Mouse (Mus musculus) adrenal gland, adult 18-20 months (tissue): ENCODE data around the gene Kcnj2. TPM values are rescaled to one million over a fixed set of nuclear protein-coding genes. Genes with fewer than 3 reads are reported as not detected.

Source experiments
- DNase-seq, 2 experiments: peaks; one replicate each; pipeline ENCODE4 v3.0.0; 2021 to 2022; ENCODE audit warnings: low spot score in 2 of 2
- long read RNA-seq, 2 experiments: library from polyadenylated mRNA; stranded (forward); transcript quantifications; one replicate each; pipeline ENCODE4 v2.0.0; 2021
- total RNA-seq, 2 experiments: library from RNA; stranded (reverse); gene quantifications; 1 replicate in 1 of 2; 2 replicates in 1 of 2; pipeline ENCODE4 v1.2.3; 2021

Gene Kcnj2
- total RNA-seq: 10 to 100 TPM; 16.5 to 19.8 TPM
- long read RNA-seq, experiment 1, full-length matches to known transcripts: 1 of 2 reads
- long read RNA-seq, experiment 1, partial matches to known transcripts: 0 of 2 reads
- long read RNA-seq, experiment 1, other reads (novel, unspliced or antisense): 1 of 2 reads
- long read RNA-seq, experiment 2, partial matches to known transcripts: 0 of 1 reads
- long read RNA-seq, experiment 2, other reads (novel, unspliced or antisense): 1 of 1 reads

DNA sequence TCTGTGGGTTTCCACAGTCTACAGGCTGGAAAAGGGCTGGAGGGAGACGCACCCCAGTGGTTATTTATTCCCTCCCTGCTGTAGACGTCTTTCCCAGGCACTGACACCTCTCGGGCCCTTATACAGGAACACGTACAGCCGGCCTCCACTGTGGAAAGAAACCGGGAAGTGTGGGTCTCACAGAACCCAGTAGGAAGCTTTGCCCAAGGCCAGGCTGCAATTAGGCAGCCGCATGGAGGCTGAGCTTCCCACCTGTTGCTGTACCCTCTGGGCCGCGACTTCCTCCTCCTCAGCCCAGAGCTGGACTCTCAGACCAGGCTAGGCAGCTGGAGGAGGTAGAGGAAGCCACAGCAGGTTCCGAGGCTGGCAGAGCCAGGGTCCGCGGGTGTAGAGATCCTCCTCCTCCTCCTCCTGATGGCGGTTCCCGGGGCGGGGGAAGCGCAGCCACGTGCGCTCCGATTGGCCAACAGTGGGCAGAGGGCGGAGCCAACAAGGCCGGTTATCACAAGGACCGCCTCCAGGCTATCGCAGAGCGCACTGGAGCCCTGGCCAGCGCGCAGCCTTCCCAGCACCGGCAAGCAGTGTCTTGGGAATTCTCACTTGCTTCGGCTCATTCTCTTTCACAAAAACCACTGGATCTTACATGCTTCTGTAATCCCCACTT lies at the start of gene Kcnj2:
Gene Kcnj2, plus strand, starts transcription at position 530 of the 664 bp plus-strand sequence.
- DNase-seq: peak; percentile 90 to 95

DNA sequence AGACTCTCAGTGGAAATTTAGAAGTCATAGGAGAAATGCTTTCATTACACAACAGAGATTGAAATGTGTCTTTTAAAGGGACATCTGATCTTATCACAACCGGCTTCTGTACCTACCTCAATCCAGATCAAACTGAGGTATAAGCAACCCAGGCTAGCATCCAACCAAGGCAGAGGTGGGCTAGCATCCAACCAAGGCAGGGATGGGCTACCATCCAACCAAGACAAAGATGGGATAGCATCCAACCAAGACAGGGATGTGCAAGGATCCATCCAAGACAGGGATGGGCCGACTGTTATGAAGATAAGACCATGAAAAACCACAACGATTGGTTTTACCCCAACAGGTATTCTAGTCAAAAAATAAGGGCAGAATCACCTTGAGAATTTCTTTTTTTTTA lies 49.8 kb upstream of the Kcnj2 start:
- no peak for DNase-seq

DNA sequence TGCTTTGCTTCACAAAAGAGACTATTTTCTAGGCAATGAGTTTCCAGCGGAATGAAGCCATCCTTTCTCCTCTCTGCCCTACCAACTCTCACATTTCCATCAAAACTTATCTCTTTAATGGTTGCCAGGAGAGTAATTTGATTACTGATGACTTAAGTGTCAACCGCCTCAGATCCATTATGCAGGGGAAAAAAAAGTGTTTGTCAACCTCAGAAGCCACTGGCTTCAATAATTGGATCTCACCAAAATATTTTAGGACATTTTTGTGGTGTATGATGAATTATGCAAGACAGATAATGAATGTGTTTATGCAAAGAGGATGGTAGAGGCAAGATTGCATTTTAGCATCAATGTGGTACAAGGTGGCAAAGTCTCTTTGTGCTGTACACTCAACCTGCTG lies 45.8 kb upstream of the Kcnj2 start:
- DNase-seq: no peak

DNA sequence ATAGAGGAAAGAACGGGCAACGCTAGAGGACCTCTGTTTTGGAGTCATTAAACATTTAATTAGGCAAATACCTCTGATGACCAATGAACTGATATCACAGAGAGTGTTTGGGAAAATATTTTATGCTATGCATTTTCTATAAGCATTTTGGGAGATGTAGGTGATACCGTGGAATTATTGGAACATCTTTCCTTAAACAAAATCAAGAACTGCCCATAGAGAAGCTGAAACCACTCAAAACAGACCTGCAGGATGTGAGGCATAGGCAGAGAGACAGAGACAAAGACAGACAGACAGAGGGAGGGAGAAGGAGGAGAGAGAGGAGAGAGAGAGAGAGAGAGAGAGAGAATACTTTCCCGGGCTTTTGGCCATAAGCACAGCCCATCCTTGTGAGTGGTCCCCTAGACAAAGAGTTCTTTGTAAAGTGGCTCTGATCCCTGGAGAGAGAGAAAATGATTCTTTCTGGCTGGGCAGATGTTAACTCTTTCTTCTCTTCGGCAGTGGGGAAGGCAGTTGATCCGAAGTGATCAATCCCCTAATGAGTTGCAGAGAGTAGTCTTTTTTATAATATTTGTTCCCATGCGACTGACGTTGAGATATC lies 43.2 kb upstream of the Kcnj2 start:
- DNase-seq: no peak

DNA sequence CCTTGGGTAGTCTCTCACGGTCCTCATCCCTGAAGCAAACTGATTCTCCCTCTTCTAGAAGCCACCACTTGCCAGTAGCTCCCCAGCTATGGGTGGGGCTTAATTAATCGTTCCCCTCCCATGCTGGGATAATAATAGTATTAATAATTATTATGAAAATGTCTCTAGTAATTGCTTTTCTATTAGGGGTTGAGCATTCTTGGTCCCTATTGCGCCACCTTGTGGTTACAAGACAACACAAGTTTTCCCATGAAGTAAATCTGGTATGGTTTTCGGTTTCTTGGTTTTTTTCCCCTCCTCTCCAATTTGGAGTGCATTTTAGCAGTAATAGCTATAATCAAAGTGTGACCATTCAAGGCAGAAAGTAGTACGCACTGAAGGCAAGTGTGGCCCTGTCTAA lies 23.8 kb upstream of the Kcnj2 start:
- peak; percentile 27 to 29 for DNase-seq

DNA sequence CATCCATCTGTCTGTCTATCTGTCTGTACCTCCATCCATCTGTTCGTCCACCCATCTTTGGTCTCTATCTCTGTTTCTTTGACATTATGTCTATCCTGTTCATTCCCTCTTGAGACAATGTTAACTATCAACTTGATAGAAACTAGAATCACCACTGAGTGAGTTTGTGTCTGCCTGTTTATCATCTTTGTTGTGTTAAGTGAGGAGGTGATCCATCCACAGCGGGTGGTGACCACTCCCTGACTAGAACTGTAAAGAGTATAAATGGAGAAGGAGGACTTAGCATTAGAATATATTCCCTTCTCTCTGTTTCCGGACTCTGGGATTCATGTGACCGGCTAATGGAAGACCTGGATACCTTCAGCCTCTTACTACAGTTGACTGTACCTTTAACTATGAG lies 22.7 kb upstream of the Kcnj2 start:
- DNase-seq: no peak

DNA sequence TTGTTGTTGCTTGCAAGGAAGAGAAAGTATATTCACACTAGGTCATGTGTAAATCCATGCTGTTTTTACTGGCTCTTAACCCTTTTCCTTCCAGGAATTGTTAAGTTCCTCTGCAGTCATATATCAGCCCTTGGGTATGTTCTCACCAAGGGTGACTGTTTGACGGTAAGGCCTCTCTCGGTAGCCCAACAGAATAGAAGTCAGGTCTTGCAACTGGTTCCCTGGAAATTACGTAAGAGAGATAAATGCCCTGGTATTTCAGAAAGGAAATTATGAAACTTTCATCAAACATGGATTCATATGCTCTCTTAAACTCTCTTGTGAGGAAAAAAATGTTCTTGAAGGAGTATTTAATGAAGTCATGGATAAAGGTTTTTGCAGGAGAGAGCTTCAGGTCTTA lies 11.7 kb upstream of the Kcnj2 start:
- DNase-seq: no peak

DNA sequence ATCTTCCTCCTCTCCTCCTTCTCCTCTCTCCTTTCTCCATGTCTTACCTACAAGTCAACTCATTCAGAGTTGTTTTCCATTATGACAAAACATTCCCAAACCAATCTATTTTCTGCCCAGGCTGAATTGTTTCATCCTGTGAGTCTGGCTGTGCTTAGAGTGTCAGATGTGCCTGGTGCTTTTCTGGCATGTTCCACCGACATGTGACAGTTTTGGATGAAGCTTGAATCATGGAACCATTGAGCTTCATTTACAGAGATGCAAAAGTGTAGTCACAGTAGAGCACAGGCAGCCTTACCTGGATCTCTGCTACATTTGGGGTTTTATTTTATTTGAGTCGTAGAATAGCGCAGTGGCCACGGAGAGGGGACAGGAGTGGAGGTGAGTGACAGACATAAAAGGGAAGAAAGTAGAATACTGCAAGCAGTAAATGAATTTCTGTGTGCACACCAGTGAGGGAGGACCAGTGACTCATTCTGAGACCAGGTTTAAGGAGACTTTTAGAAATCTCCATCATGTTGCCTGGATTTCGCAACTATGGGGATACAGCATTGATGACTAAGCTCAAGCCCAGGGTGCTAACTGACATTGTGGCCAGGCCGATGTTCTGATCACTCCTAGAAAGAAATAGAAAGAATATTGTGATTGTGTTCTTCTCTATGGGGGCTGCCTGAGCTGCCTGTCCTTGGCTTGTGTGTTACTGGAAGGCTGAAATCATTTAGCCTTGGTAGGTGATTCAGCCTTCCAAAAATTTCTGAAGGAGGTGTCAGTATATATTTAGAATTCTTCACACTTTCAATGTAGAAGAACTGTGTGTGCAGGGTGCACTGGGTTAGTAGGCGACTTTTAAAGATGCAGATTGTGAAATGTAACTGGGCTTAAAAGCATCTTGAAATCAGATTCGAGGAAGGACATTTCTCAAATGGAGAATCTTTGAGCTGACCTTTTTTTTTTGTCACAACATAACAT lies 10.8 kb upstream of the Kcnj2 start:
- DNase-seq: no peak

DNA sequence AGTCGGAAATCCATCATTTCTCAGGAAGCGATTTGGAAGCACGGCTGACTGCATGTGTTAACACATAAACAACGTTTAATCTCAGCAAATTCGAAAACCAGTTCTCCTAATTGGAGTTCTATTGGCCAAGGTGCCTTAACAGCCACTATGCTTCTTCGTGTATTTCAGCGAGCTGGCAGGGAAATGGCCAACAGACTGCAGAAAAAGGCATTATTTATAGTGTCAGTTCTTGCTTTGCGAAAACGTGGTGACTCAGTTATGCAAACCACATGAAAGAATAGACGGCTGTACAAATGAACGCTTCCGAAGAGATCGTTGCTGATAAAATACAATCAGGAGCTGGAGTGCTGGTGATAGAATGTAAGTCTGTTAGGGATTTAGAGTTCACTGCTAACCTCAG lies 9.9 kb upstream of the Kcnj2 start:
- DNase-seq: no peak

DNA sequence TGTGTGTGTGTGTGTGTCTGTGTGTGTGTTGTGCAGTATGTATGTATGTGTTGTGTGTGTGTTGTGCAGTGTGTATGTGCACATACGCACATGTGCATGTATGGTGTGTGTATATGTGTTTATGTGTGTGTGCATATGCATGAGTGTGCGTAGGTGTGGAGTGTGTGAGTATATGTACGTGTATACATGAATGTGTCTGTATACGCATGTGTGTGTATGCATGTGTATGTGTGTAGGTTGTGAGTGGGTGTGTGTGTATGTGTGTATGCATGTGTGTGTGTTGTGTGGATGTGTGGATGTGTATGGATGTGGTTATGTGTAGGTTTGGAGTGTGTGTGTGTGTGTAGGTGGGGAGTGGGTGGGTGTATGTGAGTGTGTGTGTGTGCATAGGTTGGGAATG lies 8.5 kb upstream of the Kcnj2 start:
- DNase-seq: no peak

DNA sequence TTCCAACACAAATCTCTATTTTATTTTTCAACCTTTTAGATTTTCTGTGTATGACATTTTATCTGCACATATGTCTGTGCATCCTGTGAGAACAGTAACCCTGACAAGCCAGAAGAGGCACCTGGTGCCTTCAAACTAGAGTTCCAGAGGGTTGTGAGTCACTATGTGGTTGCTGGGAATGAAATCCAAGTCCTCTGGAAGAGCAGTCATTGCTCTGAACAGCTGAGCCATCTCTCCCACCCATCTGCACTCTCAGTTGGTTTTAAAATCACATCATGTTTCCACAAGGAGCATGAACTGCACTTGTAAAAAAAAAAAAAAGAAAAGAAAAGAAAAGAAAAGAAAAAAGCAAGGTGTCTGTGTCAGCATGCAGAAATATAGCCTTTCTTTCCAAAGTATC lies 6.5 kb upstream of the Kcnj2 start:
- DNase-seq: no peak

DNA sequence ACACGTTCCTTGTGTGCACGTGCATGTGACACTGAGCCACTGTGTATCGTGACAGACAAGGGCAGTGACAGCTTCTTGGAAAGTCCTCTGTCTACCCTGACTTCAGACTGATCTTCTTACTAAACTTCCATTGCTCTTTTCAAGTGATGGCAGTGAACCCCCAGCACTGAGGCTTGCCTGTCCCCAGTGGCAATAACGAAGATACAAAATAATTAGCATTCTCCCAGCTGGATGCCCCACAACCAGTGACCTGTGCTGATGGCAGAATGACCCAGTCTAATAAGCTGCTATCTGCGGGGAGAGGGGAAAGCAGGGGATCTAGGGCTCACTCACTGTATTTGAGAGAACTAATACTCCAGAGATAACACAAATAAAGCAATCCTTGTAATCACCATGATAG lies 5.7 kb upstream of the Kcnj2 start:
- no peak for DNase-seq

DNA sequence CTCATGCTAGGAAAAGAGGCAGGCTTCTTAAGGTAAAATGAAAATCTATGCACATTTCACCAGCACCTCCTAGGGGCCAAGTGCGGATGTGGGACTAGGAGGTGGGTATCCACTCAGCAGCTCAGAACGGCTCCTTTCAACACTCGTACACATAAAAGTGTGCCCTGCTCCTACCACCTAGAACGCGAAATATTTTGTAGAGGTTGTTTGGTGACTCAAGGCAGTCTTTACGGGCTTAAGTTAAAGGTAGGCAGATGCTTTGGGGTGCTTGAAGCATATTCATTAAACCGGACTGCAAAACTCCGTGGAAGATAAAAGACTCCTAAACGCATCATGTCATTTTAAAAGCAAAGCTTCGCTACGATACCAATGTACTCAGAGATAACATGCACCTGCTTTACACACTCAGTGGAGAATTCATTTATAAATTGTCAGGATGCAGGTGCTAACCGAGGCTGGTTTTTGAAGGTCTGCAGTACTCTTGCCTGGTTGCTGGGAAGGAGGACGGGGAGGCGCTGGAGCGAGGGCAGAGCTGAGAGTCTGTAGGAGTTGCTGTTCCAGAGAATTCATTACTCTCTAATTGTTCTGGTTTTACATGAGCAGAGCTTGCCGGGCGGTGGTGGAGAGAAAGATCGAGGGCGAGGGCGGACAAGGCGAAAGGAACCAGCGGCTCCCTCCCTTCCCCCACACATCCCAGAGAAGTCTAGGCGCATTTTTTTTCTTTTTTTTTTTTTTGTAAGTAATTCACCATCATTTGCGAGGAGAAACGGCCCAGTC lies 1.0 kb upstream of the Kcnj2 start:
- peak; percentile 29 to 32 for DNase-seq

DNA sequence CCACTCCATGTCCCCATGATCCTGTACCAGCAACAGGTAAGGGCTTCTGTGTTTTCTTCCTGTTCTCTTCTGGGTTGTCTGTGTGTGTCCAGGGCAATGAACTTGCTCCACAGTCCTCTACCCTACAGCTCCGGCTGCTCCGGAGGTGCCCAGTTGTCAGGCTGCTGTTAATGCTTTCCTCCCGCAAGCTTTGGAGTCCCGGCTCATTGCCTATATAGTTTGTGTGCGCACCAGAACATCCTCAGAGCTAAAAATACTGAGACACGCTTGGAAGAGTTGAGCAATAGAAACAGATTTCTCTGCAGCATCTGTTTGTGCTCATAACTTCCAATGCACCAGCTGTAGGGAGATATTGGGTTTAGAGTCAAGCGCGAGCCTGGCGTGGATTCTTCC lies 331 bp downstream of the Kcnj2 start:
- peak in 1 of 2 experiments; percentile 26 for DNase-seq

DNA sequence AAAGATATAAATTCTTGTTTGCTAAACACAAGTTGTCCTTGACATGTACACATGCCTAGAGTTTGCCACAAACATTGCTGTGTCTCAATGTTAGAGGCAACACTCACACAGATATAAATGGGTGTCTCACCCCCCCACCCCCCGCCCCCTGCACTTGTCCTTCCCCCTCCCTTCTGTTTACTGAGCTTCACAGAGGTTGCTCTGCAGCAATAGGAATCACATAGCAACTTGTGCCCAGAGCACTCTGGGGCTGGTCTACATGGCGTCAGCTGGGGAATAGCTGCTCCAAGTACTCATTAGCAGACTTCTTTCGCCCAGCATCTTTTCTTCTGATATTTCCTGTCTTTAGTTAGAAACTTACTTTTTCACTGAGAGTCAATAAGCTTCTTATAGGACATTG lies 1.8 kb downstream of the Kcnj2 start:
- DNase-seq: no peak

DNA sequence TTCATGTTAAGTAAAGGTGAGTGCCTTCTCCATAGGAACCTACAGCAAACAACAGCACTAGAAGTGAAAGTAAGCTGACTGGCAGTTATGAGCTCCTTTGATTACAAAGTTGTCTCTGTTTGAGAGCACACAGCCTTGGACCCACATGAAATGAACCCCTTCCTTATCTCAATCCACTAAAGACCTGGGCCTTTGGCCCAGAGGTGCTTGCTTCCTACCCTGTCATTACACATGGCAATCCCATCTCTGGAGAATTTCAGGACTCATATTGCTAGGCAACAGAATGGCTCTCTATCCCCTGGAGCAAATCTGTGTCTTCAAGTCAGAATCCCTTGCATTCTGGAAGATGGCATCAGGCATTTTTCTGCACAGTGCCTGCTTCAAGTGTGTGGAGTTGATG lies 4.5 kb downstream of the Kcnj2 start:
- DNase-seq: no peak

DNA sequence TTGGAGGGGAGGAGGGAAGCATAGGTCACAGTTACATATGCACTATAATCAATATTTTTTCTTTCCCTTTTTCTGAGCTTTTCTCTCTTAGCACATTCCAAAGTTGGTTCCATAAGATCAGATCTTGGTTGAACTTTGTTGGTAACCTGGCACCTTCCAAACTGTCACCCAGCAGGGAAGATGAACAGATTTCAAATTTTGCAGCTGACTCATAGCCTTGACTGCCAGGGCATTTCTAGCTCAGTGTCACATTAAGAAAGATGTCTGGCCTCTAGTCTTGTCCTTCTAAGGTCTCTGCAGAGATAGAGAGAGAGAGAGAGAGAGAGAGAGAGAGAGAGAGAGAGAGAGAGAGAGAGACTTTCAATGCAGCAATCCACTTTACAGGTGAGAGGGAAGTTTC lies 8.2 kb downstream of the Kcnj2 start:
- no peak for DNase-seq

DNA sequence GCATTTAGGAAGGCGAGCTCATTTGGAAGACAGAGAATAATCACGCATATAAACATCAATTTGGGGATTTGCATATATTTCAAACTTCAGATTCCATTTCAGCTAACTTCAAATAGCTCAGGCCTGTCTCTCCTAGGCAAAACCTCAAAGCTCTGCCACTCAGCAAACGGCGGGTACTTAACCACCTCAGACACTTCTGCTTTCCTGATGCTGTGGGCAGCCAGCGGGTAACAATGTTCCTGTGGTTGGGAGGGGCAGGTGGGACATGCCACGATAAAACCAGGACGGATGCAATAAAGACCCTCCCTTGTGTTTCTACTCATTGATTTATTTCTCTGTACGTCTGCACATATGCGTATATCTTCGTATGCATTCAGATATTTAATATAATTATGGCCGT lies 12.1 kb downstream of the Kcnj2 start:
- no peak for DNase-seq

DNA sequence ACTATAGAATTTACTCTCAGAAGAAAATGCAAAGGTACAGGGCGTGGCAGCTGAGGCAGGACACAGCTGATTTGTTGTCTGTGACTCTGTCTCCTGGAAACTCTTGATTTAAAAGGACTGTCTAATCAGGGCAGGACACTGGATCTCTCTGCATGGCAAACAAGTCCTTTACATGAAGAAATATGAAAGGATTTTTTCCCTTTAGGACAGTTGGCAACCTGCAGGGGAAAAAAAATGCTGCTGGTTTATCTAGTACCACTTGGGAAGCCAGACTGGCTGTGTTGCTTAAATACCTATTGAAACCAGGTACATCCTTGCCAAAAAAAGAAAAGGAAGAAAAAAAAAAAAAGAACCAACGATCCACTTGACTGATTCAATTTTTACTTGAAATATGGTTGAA lies 17.0 kb downstream of the Kcnj2 start:
- no peak for DNase-seq

DNA sequence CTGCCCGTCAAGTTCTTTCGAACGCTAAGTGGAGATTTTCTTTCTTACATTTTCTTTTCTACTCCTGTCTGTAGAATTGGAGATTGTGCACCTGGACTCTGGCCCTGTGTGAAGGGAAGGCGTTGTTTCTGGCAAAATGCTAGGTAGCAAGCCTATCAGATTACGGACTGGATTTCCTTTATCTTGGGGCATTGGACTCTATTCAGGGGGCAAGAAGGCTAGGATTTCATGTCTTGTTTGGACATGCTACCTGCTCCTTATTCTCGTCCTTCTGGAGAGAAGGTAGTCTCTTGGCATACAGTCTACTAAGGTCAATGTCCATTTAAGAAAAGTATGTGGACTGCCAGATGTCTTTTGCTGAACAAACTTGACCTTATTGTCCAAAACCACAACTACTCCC lies 21.0 kb downstream of the Kcnj2 start:
- DNase-seq: no peak

DNA sequence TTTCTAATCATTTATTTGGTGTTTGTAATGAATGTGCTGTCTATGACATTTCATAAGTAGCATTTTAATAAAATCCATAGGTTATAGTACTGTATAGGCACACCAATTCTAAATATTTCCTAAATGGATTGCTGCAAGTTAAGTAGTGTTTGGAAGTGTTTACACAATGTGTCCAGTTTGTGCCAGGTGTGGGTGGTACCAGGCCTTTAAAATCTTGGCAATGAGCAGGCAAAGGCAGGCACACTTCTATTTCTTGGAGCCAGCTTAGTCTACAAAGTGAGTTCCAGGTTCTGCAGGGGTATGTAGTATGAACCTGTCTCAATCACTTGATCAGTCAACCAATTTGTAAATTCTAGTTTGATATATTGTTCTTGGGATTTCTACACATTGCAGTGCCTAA lies 22.3 kb downstream of the Kcnj2 start:
- no peak for DNase-seq
